Mouse (Mus musculus): Measurements from ENCODE around the gene Rnf40. TPM values are rescaled to one million over a fixed set of nuclear protein-coding genes. Genes with fewer than 3 reads are reported as not detected.

The Rnf40 gene
- total and polyA plus RNA-seq, 3 experiments = 49.5 to 75.1 TPM; not detected in 1

DNA sequence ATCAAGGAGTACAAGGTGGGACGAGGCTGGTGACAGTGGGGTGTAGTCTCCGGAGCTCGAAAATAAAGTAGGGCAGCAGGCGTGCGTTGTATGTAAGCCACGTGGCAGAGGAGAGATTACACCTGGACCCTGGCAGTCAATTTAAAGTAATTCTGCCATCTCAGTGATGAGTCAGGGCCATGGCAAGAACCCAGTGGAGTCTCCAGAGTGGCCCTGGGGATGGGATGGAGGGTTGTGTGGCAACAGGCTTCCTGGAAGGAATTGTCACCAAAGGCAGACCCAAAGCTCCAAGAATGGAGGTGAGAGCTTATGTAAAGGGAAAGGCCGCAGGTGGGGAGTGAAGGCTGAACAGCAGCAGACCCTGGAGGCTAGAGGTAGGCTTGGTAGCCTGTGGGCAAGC is 12.0 kb downstream of the Rnf40 start:
- no peak overlapping the region for H3K9ac ChIP-seq (ENCODE audit: control insufficient read depth, low read depth, low read length, poor library complexity, severe bottlenecking)
- H3K79me2 ChIP-seq (ENCODE audit: control insufficient read depth, insufficient read depth, low read length, poor library complexity) = no peaks in the 10 kb centered on the region
- no peak overlapping the region for H3K4me3 ChIP-seq (ENCODE audit: control insufficient read depth in 1 of 2, insufficient read depth in 1 of 2, low read depth in 2 of 2, low read length in 2 of 2)
- DNase-seq (ENCODE audit: low read depth, low spot score) = no peak
- no peak for TF ChIP-seq MYB (IDR thresholded peaks at IDR 0.05; ENCODE audit: low read depth, low read length)
- no peak for TF ChIP-seq USF2 (IDR thresholded peaks at IDR 0.05; ENCODE audit: borderline replicate concordance in 1 of 2, insufficient read depth in 1 of 2, low read depth in 1 of 2, low read length in 2 of 2)
- TF ChIP-seq MEF2A (IDR thresholded peaks at IDR 0.05; ENCODE audit: extremely low read depth, insufficient replicate concordance, low read depth, low read length, poor library complexity, severe bottlenecking) = no peak
- TF ChIP-seq ZKSCAN1 (IDR thresholded peaks at IDR 0.05; ENCODE audit: low read depth, low read length) = no peak
- TF ChIP-seq POLR2A (IDR thresholded peaks at IDR 0.05; ENCODE audit: control insufficient read depth in 1 of 2, insufficient read depth in 1 of 2, low read depth in 1 of 2, low read length in 2 of 2, poor library complexity in 1 of 2) = no peak
- no peak for TF ChIP-seq MAZ (IDR thresholded peaks at IDR 0.05; ENCODE audit: low read depth, low read length)
- no peak for TF ChIP-seq UBTF (IDR thresholded peaks at IDR 0.05; ENCODE audit: borderline replicate concordance, insufficient read depth, low read depth, low read length)
- TF ChIP-seq ETS1 (IDR thresholded peaks at IDR 0.05; ENCODE audit: low read depth, low read length) = no peak
- TF ChIP-seq POLR2AphosphoS5 (IDR thresholded peaks at IDR 0.05; ENCODE audit: borderline replicate concordance, low read depth, low read length) = no peak
- no peak for TF ChIP-seq HCFC1 (IDR thresholded peaks at IDR 0.05; ENCODE audit: low read depth, low read length)
- no peak for TF ChIP-seq MYC (IDR thresholded peaks at IDR 0.05; ENCODE audit: low read depth, low read length)
- no peak for TF ChIP-seq TBP (IDR thresholded peaks at IDR 0.05; ENCODE audit: low read depth, low read length)
- no peak for TF ChIP-seq CHD1 (IDR thresholded peaks at IDR 0.05; ENCODE audit: low read depth, low read length)
- TF ChIP-seq MAX (IDR thresholded peaks at IDR 0.05; ENCODE audit: low read length) = no peak
- no peak for TF ChIP-seq ZC3H11A (IDR thresholded peaks at IDR 0.05; ENCODE audit: low read depth, low read length)
- no peak for TF ChIP-seq ELF1 (IDR thresholded peaks at IDR 0.05; ENCODE audit: low read depth, low read length)
- no peak for TF ChIP-seq ZMIZ1 (IDR thresholded peaks at IDR 0.05; ENCODE audit: low read depth, low read length)
- no peak for TF ChIP-seq JUND (IDR thresholded peaks at IDR 0.05; ENCODE audit: low read depth, low read length)
- TF ChIP-seq TAL1 (IDR thresholded peaks at IDR 0.05; ENCODE audit: low read length) = no peak
- no peaks in the 10 kb centered on the region for H3K4me1 ChIP-seq (ENCODE audit: control insufficient read depth in 1 of 2, insufficient read depth in 2 of 2, low read length in 2 of 2)
- H3K36me3 ChIP-seq (ENCODE audit: control insufficient read depth in 1 of 2, insufficient read depth in 2 of 2, low read length in 2 of 2) = peaks cover 0 to 12% of the 10 kb centered on the region in 2 experiments; a peak in 2 of 4 replicates
- H3K27me3 ChIP-seq (ENCODE audit: control insufficient read depth in 1 of 2, insufficient read depth in 2 of 2, low read length in 2 of 2) = no peaks in the 10 kb centered on the region
- no peak overlapping the region for H3K27ac ChIP-seq (ENCODE audit: control insufficient read depth, low read depth, low read length)
- H3K9me3 ChIP-seq (replicated peaks; ENCODE audit: insufficient read depth, low read length) = no peaks in the 10 kb centered on the region

DNA sequence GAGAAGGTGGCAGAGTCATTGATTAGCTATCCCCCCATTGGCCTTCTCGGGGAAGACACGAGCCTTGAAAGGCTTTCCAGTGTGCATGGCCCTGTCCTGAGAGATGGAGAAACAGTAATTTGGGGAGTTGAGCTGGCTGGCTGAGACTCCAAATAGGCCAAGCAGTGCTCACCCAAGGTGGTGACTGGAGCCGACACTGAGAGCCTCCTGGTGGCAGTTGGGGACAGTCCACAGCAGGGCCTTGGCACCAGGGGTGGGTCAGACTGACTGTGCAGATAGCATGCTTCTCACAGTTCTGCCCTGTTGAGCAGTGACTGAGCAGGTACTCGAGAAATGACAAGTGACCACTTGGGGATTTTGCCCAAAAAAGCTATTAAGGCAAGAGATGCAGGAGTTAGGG is 13.2 kb downstream of the Rnf40 start:
- no peak overlapping the region for H3K9ac ChIP-seq (ENCODE audit: control insufficient read depth, low read depth, low read length, poor library complexity, severe bottlenecking)
- H3K27me3 ChIP-seq (ENCODE audit: control insufficient read depth in 1 of 2, insufficient read depth in 2 of 2, low read length in 2 of 2) = no peaks in the 10 kb centered on the region
- H3K4me3 ChIP-seq (ENCODE audit: control insufficient read depth in 1 of 2, insufficient read depth in 1 of 2, low read depth in 2 of 2, low read length in 2 of 2) = no peak overlapping the region
- no peaks in the 10 kb centered on the region for H3K4me1 ChIP-seq (ENCODE audit: control insufficient read depth in 1 of 2, insufficient read depth in 2 of 2, low read length in 2 of 2)
- H3K79me2 ChIP-seq (ENCODE audit: control insufficient read depth, insufficient read depth, low read length, poor library complexity) = no peaks in the 10 kb centered on the region
- no peak for TF ChIP-seq MAX (IDR thresholded peaks at IDR 0.05; ENCODE audit: low read length)
- TF ChIP-seq SIN3A (IDR thresholded peaks at IDR 0.05; ENCODE audit: low read length) = no peak
- no peak for TF ChIP-seq ELF1 (IDR thresholded peaks at IDR 0.05; ENCODE audit: low read depth, low read length)
- TF ChIP-seq MYC (IDR thresholded peaks at IDR 0.05; ENCODE audit: low read depth, low read length) = no peak
- no peak for TF ChIP-seq KAT2A (conservative IDR thresholded peaks at IDR 0.05; ENCODE audit: low read depth, low read length)
- TF ChIP-seq NRF1 (IDR thresholded peaks at IDR 0.05; ENCODE audit: insufficient read depth, low read depth, low read length, poor library complexity, severe bottlenecking) = no peak
- no peak for TF ChIP-seq RCOR1 (IDR thresholded peaks at IDR 0.05; ENCODE audit: low read depth, low read length)
- TF ChIP-seq ZC3H11A (IDR thresholded peaks at IDR 0.05; ENCODE audit: low read depth, low read length) = no peak
- no peak for TF ChIP-seq RAD21 (IDR thresholded peaks at IDR 0.05; ENCODE audit: low read depth, low read length)
- H3K27ac ChIP-seq (ENCODE audit: control insufficient read depth, low read depth, low read length) = no peak overlapping the region
- DNase-seq (ENCODE audit: low read depth, low spot score) = no peak
- H3K9me3 ChIP-seq (replicated peaks; ENCODE audit: insufficient read depth, low read length) = no peaks in the 10 kb centered on the region
- peaks cover 0 to 9% of the 10 kb centered on the region in 2 experiments; a peak in 2 of 4 replicates for H3K36me3 ChIP-seq (ENCODE audit: control insufficient read depth in 1 of 2, insufficient read depth in 2 of 2, low read length in 2 of 2)
